Mouse (Mus musculus) T-helper 2 cell (primary cell): ENCODE measurements around the gene Gm4787.
"Not testable (repeated sequence)": the region's sequence is repeated elsewhere in the genome, so short reads cannot be mapped to it uniquely, and the experiment has no call there.

Experiments used
- in situ Hi-C: fragments of 300-600 bp; cut with MboI, MseI; formaldehyde crosslinking; loops from one replicate; pipeline ENCODE4 v1.15.1; 2025; ENCODE audit warnings: high pct_unique_total_duplicates

Gene Gm4787

GRCm38 (mm10) chr12:81379364-81379763, at the start of gene Gm4787:
Gm4787 (minus strand) TSS chr12:81379464.
- in situ Hi-C loops: not testable (repeated sequence)

GRCm38 (mm10) chr12:81421846-81422245, 42.6 kb upstream of the Gm4787 start, which contains the start of gene Adam4:
Adam4 (minus strand) TSS chr12:81421946.
- in situ Hi-C loops: loop anchor here (25.0 kb wide), 1 partner anchor 1710 kb away; no protein-coding TSS in a partner anchor

- in situ Hi-C loops: loop anchor here (25.0 kb wide), 1 partner anchor 1701 kb away; no protein-coding TSS in a partner anchor
Observed at GRCm38 (mm10) chr12:81413211-81413610, 33.9 kb upstream of the Gm4787 start.

- in situ Hi-C loops: loop anchor here (10.0 to 25.0 kb wide), 2 partner anchors 424 to 1697 kb away; no protein-coding TSS in a partner anchor
Observed at GRCm38 (mm10) chr12:81408966-81409365, 29.7 kb upstream of the Gm4787 start.

- in situ Hi-C loops: loop anchor here (10.0 to 25.0 kb wide), 2 partner anchors 417 to 1690 kb away; no protein-coding TSS in a partner anchor
Observed at GRCm38 (mm10) chr12:81402187-81402586, 22.9 kb upstream of the Gm4787 start.

- in situ Hi-C loops: loop anchor here (10.0 kb wide), 1 partner anchor 969 kb away; no protein-coding TSS in a partner anchor
Observed at GRCm38 (mm10) chr12:81333841-81334240, 45.4 kb downstream of the Gm4787 start.

- in situ Hi-C loops: loop anchor here (10.0 kb wide), 1 partner anchor 968 kb away; no protein-coding TSS in a partner anchor
Observed at GRCm38 (mm10) chr12:81332875-81333421, 46.3 kb downstream of the Gm4787 start, which contains the start of gene Slc8a3. Slc8a3 (minus strand) TSS chr12:81333180.

- in situ Hi-C loops: loop anchor here (10.0 kb wide), 1 partner anchor 967 kb away; no protein-coding TSS in a partner anchor
Observed at GRCm38 (mm10) chr12:81331937-81332874, 47.1 kb downstream of the Gm4787 start.

- in situ Hi-C loops: loop anchor here (10.0 kb wide), 1 partner anchor 966 kb away; no protein-coding TSS in a partner anchor
Observed at GRCm38 (mm10) chr12:81331046-81331638, 48.1 kb downstream of the Gm4787 start.
